Mouse (Mus musculus) neutrophil, adult 5-6 weeks (primary cell): ENCODE data around the gene Zbtb3. TPM values are rescaled to one million over a fixed set of nuclear protein-coding genes. Genes with fewer than 3 reads are reported as not detected.
A peak's percentile ranks its signal among the peaks of the same experiment; 100 is the strongest.
"Not testable (repeated sequence)": the region's sequence is repeated elsewhere in the genome, so short reads cannot be mapped to it uniquely, and the experiment has no call there.

Experiments used
- ATAC-seq: fragments of 151-379, 151-347 bp; 2 replicates; pipeline ENCODE4 v1.8.0; 2017; ENCODE audit warnings: mild to moderate bottlenecking, moderate TSS enrichment; ENCODE audit not compliant: insufficient number of reproducible peaks, poor library complexity, low FRiP score, severe bottlenecking; ENCODE audit errors: extremely low read depth
- total RNA-seq: library from RNA; stranded (forward); fragments of 200-1000 nt; gene quantifications from 2 replicates; pipeline ENCODE4 v1.2.3, GENCODE M21; 2017

The Zbtb3 gene
- total RNA-seq, 1 experiment from 2014 or later, result 4.2 TPM

DNA sequence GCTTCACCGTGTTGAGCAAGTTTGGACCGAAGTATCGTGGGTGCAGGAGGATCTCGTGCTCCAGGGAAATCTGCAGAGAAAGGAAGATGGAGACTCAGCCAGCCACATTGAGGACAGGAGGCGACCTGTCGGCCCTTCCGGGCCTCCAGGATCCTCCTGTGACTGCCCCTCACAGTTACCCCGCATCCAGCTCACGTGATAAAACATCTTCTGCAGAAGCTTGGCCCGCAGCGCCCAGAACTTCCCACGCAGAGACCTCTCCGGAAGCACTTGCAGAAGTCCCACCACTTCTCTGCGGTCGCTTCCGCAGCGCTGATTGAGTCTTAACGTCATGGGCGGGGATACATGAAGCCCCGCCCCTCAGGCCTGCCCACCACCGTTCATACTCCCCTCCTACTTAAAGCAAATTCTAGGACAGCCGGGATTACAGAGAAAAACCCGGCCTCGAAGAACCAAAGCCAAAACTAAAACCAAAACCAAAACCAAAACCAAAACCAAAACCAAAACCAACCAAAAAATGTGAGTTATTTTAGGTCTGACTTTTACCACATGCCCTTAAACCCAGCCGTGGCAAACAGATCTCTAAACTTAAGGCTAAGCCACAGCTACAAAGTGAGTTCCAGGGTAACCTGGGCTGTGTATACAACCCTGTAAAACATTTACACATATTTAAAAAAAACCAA, 4.0 kb upstream of the Zbtb3 start, which contains the start of gene Polr2g:
Gene Polr2g, minus strand, starts transcription at position 314 of the 683 bp plus-strand sequence.
- peak; percentile 63 for ATAC-seq

DNA sequence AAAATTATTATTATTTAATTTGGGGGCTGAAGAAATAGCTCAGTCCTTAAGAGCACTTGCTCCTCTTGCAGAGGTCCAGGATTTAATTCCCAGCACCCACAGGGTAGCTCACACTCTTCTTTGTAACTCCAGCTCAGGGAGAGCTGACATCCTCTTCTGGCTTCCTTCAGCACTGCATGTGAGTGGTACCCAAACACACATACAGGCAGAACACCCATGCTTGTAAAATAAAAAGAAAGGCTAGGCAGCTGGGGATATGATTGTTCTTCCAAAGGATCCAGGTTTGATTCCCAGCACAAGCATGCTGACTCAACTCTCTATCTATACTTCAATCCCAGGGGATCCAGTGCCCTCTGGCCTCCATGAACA, 3.4 kb upstream of the Zbtb3 start:
- no peak for ATAC-seq

GRCm38 (mm10) chr19:8803204-8803780, 937 bp downstream of the Zbtb3 start:
- no peak for ATAC-seq

DNA sequence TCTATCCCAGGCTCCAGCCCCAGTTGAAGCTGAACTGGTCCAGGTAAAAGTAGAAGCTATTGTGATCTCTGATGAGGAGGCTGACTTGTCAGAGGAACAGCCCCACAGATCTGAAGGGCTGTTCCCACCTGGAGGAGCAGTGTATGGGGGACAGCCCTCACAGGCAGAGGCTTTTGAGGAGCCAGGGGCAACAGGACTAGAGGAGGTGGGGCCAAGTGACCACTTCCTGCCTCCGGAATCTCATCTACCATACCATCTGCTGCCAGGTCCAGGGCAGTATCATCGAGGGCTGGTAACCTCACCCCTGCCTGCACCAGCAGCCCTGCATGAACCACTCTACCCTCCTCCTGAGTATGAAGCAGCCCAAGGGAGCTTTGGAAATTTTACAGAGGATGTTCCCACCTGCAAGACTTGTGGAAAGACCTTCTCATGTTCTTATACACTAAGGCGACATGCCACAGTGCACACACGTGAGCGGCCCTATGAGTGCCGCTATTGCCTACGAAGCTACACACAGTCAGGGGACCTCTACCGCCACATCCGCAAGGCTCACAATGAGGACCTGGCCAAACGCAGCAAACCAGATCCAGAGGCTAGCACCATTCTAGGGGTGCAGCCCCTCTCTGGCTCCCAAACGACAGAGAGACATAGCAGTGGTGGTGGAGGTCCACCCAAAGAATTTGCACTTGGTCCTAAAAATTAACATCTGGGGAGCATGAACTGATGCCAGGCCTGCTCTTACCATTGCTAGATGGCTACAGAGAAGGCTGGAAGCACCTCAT, 1.7 kb downstream of the Zbtb3 start:
- ATAC-seq, result no peak

GRCm38 (mm10) chr19:8806810-8807209, 4.5 kb downstream of the Zbtb3 start:
- no peak for ATAC-seq

- ATAC-seq, result no peak
Observed at GRCm38 (mm10) chr19:8815812-8816211, 13.5 kb downstream of the Zbtb3 start.

DNA sequence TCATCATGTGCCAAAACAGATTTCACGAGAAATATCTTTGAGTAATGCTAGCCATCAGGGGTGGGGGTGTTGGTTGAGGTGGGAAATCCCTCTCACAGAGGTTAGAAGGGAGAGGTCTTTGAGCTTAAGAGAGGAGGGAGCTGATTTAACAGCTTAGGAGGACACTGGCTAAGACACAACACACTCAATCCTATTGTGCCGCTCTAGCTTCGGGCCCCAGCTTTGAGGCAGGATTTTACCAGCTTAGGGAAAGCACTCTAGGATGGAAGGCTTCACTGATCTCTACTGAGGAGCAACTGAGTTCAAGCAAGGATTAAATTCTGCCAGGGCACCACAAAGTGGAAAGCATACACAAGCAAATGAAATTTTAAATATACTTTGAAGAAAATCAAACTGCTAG, 14.6 kb downstream of the Zbtb3 start:
- no peak for ATAC-seq

GRCm38 (mm10) chr19:8818301-8818798, 16.0 kb downstream of the Zbtb3 start:
- ATAC-seq, result no peak

GRCm38 (mm10) chr19:8818801-8819595, 16.6 kb downstream of the Zbtb3 start, which contains the start of gene Ttc9c:
Gene Ttc9c (minus strand): TSS chr19:8819333.
- ATAC-seq, result peak; percentile 68

DNA sequence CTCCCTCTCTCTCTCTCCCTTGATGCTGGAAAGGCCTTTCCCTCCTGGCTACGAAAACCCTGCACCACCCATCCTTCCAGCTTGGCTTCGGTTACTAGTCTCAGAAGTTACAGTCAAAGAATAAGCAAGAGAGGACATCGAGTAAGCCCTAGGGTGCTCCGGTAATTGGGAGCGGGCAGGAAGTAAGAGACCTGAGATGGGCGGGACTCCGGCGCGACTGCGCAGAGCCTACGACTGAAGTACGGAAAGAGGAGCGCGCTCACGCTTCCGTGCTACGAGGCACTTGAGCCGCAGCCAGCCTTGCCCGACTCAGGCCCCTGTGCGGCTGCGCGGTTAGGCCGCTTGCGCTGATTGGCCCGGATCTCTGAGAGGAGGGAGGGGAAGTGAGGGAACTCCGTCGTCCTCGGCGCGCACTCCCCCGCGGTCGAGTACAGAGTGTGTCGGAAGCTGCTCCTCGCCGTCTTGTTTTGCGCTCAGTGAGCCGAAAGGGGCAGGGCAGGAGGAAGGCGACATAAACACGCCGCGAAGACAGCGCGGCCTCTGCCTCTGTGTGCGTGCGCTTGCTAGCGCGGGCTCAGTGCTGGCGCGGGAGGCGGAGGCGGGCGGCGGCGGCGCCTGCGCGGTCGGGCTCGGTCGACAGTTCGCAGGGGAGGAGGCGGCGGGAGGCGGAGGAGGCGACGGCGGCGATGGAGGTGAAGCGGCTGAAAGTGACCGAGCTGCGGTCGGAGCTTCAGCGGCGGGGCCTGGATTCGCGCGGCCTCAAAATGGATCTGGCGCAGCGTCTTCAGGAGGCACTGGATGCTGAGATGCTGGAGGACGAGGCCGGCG, 17.5 kb downstream of the Zbtb3 start, which contains the start of gene Hnrnpul2:
Gene Hnrnpul2, plus strand, starts transcription at position 415 of the 828 bp plus-strand sequence.
- ATAC-seq, result peak; percentile 85

GRCm38 (mm10) chr19:8820424-8820956, 18.1 kb downstream of the Zbtb3 start:
- ATAC-seq, result no peak

DNA sequence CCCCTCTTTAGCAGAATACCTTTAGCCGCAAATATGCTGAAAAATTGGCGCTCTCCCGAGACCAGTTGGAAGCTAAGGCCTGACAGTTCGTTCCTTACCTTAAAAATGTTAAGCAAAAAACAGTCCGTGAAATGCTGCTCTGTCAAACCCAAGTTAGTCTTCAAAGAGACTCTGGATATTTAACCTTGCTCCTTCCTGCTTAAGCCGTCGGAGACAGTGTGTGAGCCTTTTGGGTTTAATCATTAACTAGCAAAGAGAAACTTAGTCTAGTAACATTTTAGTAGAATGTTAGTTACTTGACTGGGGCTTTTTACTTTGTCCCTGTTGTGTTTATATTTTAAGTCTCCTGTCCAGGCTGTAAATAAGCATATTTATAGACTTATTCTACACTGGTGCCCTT, 18.8 kb downstream of the Zbtb3 start:
- no peak for ATAC-seq

GRCm38 (mm10) chr19:8822696-8823095, 20.3 kb downstream of the Zbtb3 start:
- ATAC-seq, result no peak

- peak; percentile 53; the same call in 1 of the 2 replicates for ATAC-seq
Observed at GRCm38 (mm10) chr19:8829660-8830059, 27.3 kb downstream of the Zbtb3 start, which contains the start of gene AC129217.1. Gene AC129217.1 (plus strand): TSS chr19:8829773.

DNA sequence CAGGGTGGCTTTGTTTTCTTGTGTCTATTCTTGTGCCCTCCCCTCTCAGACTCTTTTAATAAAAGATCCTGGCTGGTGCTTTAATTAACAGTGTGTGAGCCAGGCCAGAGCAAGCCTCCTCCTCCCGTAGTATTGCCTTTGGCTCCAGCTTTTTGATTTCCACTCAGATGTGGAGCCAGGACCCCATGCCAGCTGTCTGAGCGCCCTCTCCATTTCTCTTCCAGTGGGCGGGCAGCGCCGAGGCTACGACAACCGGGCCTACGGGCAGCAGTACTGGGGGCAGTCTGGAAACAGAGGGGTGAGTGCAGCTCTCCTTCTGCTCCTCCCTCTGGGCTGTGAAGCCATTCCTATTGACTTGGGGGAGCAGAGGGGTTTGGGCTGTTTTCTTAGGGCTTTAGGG, 28.3 kb downstream of the Zbtb3 start:
- ATAC-seq, result no peak

- ATAC-seq, result no peak
Observed at GRCm38 (mm10) chr19:8831262-8831661, 28.9 kb downstream of the Zbtb3 start.

- no peak for ATAC-seq
Observed at GRCm38 (mm10) chr19:8832971-8833370, 30.6 kb downstream of the Zbtb3 start.

- not testable (repeated sequence) for ATAC-seq
Observed at GRCm38 (mm10) chr19:8836327-8836726, 34.0 kb downstream of the Zbtb3 start.
